Mouse (Mus musculus) bone marrow, adult 2 months (tissue): Measurements from ENCODE around the gene Bsg. TPM values are rescaled to one million over a fixed set of nuclear protein-coding genes. Genes with fewer than 3 reads are reported as not detected.

Experiments
- H3K27ac ChIP-seq: fragments of 200-500 bp; 2 replicates; pipeline ENCODE4 v1.5.1; 2012; ENCODE audit warnings: low read depth, mild to moderate bottlenecking, control low read depth, inconsistent platforms, low read length; ENCODE audit not compliant: control insufficient read depth, poor library complexity, insufficient read depth
- H3K4me1 ChIP-seq: fragments of 200-500 bp; 2 replicates; pipeline ENCODE4 v1.6.1; 2011; ENCODE audit warnings: low read length; ENCODE audit not compliant: control insufficient read depth, insufficient read depth
- H3K4me3 ChIP-seq: fragments of 200-500 bp; replicated peaks from 2 replicates; pipeline ENCODE3; 2011; ENCODE audit warnings: mild to moderate bottlenecking, low read depth, low read length, control low read depth; ENCODE audit not compliant: control insufficient read depth
- CTCF ChIP-seq: fragments of 200-500 bp; IDR thresholded peaks from 2 replicates; pipeline ENCODE4 v1.5.1; 2011; ENCODE audit warnings: low read length, control low read depth; ENCODE audit not compliant: control insufficient read depth, insufficient read depth
- POLR2A ChIP-seq: fragments of 200-500 bp; IDR thresholded peaks from 2 replicates; pipeline ENCODE4 v1.6.1; 2011; ENCODE audit warnings: low read depth, mild to moderate bottlenecking, control low read depth, low read length, borderline replicate concordance; ENCODE audit not compliant: control insufficient read depth
- WGBS: fragments of 180-500 bp; shearing (Covaris S2); methylation state at CpG from one replicate; pipeline ENCODE4 v1.1.7; 2018; 5-methylcytosine and 5-hydroxymethylcytosine counted together
- polyA plus RNA-seq: library from polyadenylated mRNA; stranded (reverse); fragments of >200 nt; gene quantifications from 2 replicates; pipeline ENCODE4 v1.2.4, GENCODE M21; 2011; ENCODE audit warnings: low replicate concordance; ENCODE audit not compliant: missing spikeins, insufficient read depth, insufficient read length

Gene Bsg
- polyA plus RNA-seq, 1 experiment = 588 TPM

DNA sequence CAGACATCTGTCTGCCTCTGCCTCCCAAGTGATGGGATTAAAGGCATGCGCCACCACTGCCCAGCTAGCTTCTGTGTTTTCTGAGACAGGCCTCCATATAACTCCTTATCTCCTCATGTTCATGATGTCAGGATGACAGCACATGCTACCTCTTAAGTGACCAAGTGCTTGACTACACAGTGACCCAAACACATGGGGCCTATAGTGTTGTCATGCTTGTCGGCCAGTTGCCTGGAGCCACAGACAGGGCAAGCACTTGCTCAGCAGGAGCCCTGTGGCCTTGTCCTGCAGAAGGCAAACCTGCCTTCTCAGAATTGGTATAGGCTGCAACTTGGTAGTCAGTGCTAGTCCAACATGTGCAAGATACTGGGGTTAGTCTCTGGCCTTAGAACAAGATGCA, 18.1 kb upstream of the Bsg start:
- Histone ChIP-seq H3K4me1 (peaks cover 6% of the 10 kb centered on the region), H3K4me3 (no peak overlapping the region), H3K27ac (no peak overlapping the region)
- 91% methylated on average over 2 of the region's 2 CpGs for WGBS
- no peak for TF ChIP-seq CTCF
- no peak for TF ChIP-seq POLR2A

- WGBS = 96% methylated on average over 1 of the region's 1 CpGs
- H3K27ac ChIP-seq = no peak overlapping the region
- peaks cover 6% of the 10 kb centered on the region for H3K4me1 ChIP-seq
- TF ChIP-seq CTCF = no peak
- no peak for TF ChIP-seq POLR2A
- H3K4me3 ChIP-seq = no peak overlapping the region
Observed at GRCm38 (mm10) chr10:79686691-79687090, 17.6 kb upstream of the Bsg start.

- 98% methylated on average over 6 of the region's 6 CpGs for WGBS
- no peak overlapping the region for H3K27ac ChIP-seq
- no peak for TF ChIP-seq POLR2A
- no peak for TF ChIP-seq CTCF
- H3K4me1 ChIP-seq = peaks cover 6% of the 10 kb centered on the region
- no peak overlapping the region for H3K4me3 ChIP-seq
Observed at GRCm38 (mm10) chr10:79687513-79687912, 16.8 kb upstream of the Bsg start.

DNA sequence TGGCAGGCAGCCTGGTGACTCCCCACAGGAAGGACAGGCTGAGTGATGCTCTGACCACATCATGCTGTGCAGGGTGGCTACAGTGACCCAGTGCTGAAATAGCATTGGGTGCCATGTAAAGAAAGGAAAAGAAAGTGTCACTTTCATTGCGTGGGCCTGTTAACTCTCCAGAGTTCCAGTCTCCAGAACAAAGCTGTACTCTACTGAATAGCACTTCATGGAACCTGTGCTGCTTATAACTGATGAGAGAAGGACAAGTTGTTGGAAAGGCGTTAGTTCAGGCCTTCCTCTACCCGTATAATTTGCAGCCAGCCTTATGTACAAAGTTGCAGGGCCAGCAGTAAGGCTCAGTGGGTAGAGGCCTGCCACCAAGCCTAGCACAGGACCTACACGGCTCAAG, 15.6 kb upstream of the Bsg start, which contains the start of gene Gzmm:
Gene Gzmm, plus strand, starts transcription at position 301 of the 400 bp plus-strand sequence.
- peaks cover 5% of the 10 kb centered on the region for H3K4me1 ChIP-seq
- no peak within 1 kb of the TSS for H3K27ac ChIP-seq
- no peak within 1 kb of the TSS for H3K4me3 ChIP-seq
- TF ChIP-seq POLR2A = no peak
- TF ChIP-seq CTCF = no peak
- WGBS = 88% methylated on average over 4 of the region's 4 CpGs

- TF ChIP-seq CTCF (no peak), POLR2A (no peak)
- Histone ChIP-seq H3K4me3 (no peak overlapping the region), H3K4me1 (peaks cover 2% of the 10 kb centered on the region; the same call in 1 of the 2 replicates), H3K27ac (no peak overlapping the region)
- 91% methylated on average over 3 of the region's 3 CpGs for WGBS
Observed at GRCm38 (mm10) chr10:79689178-79689577, 15.1 kb upstream of the Bsg start.

GRCm38 (mm10) chr10:79691986-79692548, 12.2 kb upstream of the Bsg start:
- Histone ChIP-seq H3K4me1 (peaks cover 3% of the 10 kb centered on the region), H3K4me3 (no peak overlapping the region), H3K27ac (no peak overlapping the region)
- TF ChIP-seq POLR2A (no peak), CTCF (no peak)
- WGBS = 95% methylated on average over 2 of the region's 2 CpGs

- Histone ChIP-seq H3K27ac (no peak overlapping the region), H3K4me3 (no peak overlapping the region), H3K4me1 (peaks cover 3% of the 10 kb centered on the region)
- 78% methylated on average over 12 of the region's 12 CpGs for WGBS
- TF ChIP-seq CTCF (no peak), POLR2A (no peak)
Observed at GRCm38 (mm10) chr10:79693580-79694378, 10.5 kb upstream of the Bsg start.

GRCm38 (mm10) chr10:79694379-79694655, 10.0 kb upstream of the Bsg start:
- WGBS = 80% methylated on average over 6 of the region's 6 CpGs
- H3K27ac ChIP-seq = no peak overlapping the region
- peaks cover 3% of the 10 kb centered on the region for H3K4me1 ChIP-seq
- H3K4me3 ChIP-seq = no peak overlapping the region
- TF ChIP-seq CTCF = no peak
- no peak for TF ChIP-seq POLR2A
